Mouse (Mus musculus) hindbrain, embryonic 14.5 days (tissue): ENCODE results near the gene Yipf2. TPM values are rescaled to one million over a fixed set of nuclear protein-coding genes. Genes with fewer than 3 reads are reported as not detected.

Experiments
- ATAC-seq: fragments of 200-750 bp; cut with Nextera tagmentation; 2 replicates; pipeline ENCODE4 v1.8.0; 2017; ENCODE audit warnings: moderate number of reproducible peaks, mild to moderate bottlenecking, moderate TSS enrichment, moderate library complexity; ENCODE audit not compliant: low FRiP score
- DNase-seq: peaks from one replicate; pipeline ENCODE4 v3.0.0-alpha.2; 2015; ENCODE audit warnings: low spot score
- H3K27ac ChIP-seq: fragments of 300-500 bp; sonication (generic); 2 replicates; pipeline ENCODE4 v1.5.1; 2014; ENCODE audit warnings: mild to moderate bottlenecking, moderate library complexity
- H3K27me3 ChIP-seq: fragments of 300-500 bp; sonication (generic); 2 replicates; pipeline ENCODE4 v1.6.1; 2014; ENCODE audit warnings: mild to moderate bottlenecking, low read length, mixed read lengths; ENCODE audit not compliant: control insufficient read depth, insufficient read depth
- H3K36me3 ChIP-seq: fragments of 300-500 bp; sonication (generic); replicated peaks from 2 replicates; pipeline ENCODE4 v1.6.1; 2014; ENCODE audit not compliant: control insufficient read depth, insufficient read depth
- H3K4me1 ChIP-seq: fragments of 300-500 bp; sonication (generic); replicated peaks from 2 replicates; pipeline ENCODE4 v1.6.1; 2014; ENCODE audit warnings: antibody characterized with exemption, low read length, mixed read lengths; ENCODE audit not compliant: control insufficient read depth, insufficient read depth
- H3K4me2 ChIP-seq: fragments of 300-500 bp; sonication (generic); replicated peaks from 2 replicates; pipeline ENCODE4 v1.6.1; 2014; ENCODE audit warnings: mild to moderate bottlenecking, moderate library complexity
- H3K4me3 ChIP-seq: fragments of 300-500 bp; sonication (generic); replicated peaks from 2 replicates; pipeline ENCODE4 v1.5.1; 2014; ENCODE audit warnings: mild to moderate bottlenecking, low read length
- H3K9ac ChIP-seq: fragments of 300-500 bp; sonication (generic); 2 replicates; pipeline ENCODE4 v1.6.1; 2014
- H3K9me3 ChIP-seq: fragments of 300-500 bp; sonication (generic); 2 replicates; pipeline ENCODE4 v1.6.1; 2016; ENCODE audit warnings: low read length; ENCODE audit not compliant: control insufficient read depth
- WGBS: fragments of 180-500 bp; shearing (Covaris S2); extraction: QIAGEN DNeasy Blood & Tissue Kit; methylation state at CpG from one replicate; pipeline ENCODE4 v1.1.7; 2014; 5-methylcytosine and 5-hydroxymethylcytosine counted together
- microRNA counts: library from miRNA; unstranded; fragments of <30 nt; microRNA quantifications from one replicate; lab custom pipeline; 2016
- microRNA-seq: library from miRNA; unstranded; fragments of <30 nt; microRNA quantifications from one replicate; pipeline ENCODE4, GENCODE M21; 2016
- polyA plus RNA-seq: library from polyadenylated mRNA; unstranded; fragments of >200 nt; fragmentation: Nextera tagmentation; extraction: Ambion mirVana; gene quantifications from 2 replicates; pipeline ENCODE4 v1.2.1, GENCODE M21; 2014

Yipf2 gene
- polyA plus RNA-seq, 1 experiment from 2014 or later: 17.2 TPM

DNA sequence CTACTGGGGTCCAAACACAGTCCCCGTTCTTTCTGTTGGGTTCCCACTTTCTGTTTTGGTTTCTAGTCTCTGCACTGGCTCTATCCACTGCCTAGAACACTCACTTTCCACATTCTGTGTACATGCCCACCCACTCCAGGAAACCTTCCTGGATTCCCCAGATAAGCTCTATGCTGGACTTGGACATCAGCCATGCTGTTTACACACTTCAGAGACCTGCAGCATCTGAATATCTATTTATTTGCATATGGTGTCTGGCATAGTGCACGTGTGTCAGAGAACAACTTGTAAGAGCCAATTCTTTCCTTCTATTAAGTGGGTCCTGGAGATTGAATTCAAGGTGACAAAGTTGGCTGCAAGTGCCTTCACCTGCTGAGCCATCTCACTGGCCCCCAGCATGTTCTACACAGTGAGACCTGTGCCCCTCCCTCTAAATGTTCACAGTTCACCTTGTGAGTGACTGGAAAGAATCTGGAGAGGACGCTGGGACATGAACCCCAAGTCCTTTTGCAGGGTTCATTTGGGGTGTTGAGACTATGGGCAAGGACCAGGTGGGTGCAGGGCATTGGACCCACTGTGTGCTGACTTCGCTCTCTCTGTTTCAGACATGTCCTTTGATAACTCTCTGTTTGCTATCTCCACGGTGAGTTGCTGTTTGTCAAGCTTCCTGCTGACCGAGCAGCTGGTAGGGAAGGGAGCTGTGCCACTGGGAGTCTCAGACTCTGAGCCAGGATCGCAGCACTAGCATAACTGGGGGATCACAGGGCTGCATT is 52.5 kb downstream of the Yipf2 start:
- H3K36me3 ChIP-seq: no peaks in the 10 kb centered on the region
- H3K9me3 ChIP-seq: no peaks in the 10 kb centered on the region
- no peak overlapping the region for H3K9ac ChIP-seq
- 77% methylated on average over 7 of the region's 7 CpGs for WGBS
- no peak for DNase-seq
- H3K4me3 ChIP-seq: no peak overlapping the region
- H3K27ac ChIP-seq: no peak overlapping the region
- H3K27me3 ChIP-seq: no peaks in the 10 kb centered on the region
- no peak for ATAC-seq
- H3K4me1 ChIP-seq: no peaks in the 10 kb centered on the region; the same call in 1 of the 2 replicates
- H3K4me2 ChIP-seq: no peak overlapping the region

MicroRNAs encoded within 50 kb of the gene (microRNA counts, 519-probe panel; counts per million panel counts)
- microRNA mmu-miR-1946b (lab: Ali Mortazavi, UCI): not detected

Small RNAs within 50 kb of the gene (microRNA-seq; reads per million reads assigned to microRNA genes)
- not detected for gene Mir1946b

Other genes starting within 250 kb of the Yipf2 start
- 188 and 201 TPM in 2 replicates for gene Ilf3, start 225.0 kb downstream of the Yipf2 start, polyA plus RNA-seq
- gene Qtrt1, start 181.0 kb downstream of the Yipf2 start, polyA plus RNA-seq: 39.3 and 39.7 TPM in 2 replicates
- 58.3 and 60.7 TPM in 2 replicates for gene Dnm2, start 167.9 kb downstream of the Yipf2 start, polyA plus RNA-seq
- gene Tmed1, start 82.6 kb downstream of the Yipf2 start, polyA plus RNA-seq: 46.3 and 51.1 TPM in 2 replicates
- 0.99 and 2.0 TPM in 2 replicates for gene AB124611, start 66.7 kb downstream of the Yipf2 start, polyA plus RNA-seq
- gene Carm1, start 45.9 kb downstream of the Yipf2 start, polyA plus RNA-seq: 37.0 and 41.3 TPM in 2 replicates
- 74.0 and 83.0 TPM in 2 replicates for gene Timm29, start 106 bp downstream of the Yipf2 start, polyA plus RNA-seq
- gene Smarca4, start 23.3 kb upstream of the Yipf2 start, polyA plus RNA-seq: 136 and 138 TPM in 2 replicates
- 7.3 and 7.9 TPM in 2 replicates for gene Ldlr, start 130.7 kb upstream of the Yipf2 start, polyA plus RNA-seq
- gene Spc24, start 167.5 kb upstream of the Yipf2 start, polyA plus RNA-seq: 17.7 and 18.7 TPM in 2 replicates
- gene Kank2, start 205.9 kb upstream of the Yipf2 start, polyA plus RNA-seq: 3.0 and 3.3 TPM in 2 replicates
- gene Angptl8, start 242.7 kb upstream of the Yipf2 start, polyA plus RNA-seq: 0.33 and 0.62 TPM in 2 replicates